Mouse (Mus musculus) adrenal gland, adult 10 weeks (tissue): ENCODE results near the gene 1110032A03Rik. TPM values are rescaled to one million over a fixed set of nuclear protein-coding genes. Genes with fewer than 3 reads are reported as not detected.

Source experiments
- polyA plus RNA-seq: library from polyadenylated mRNA; stranded (reverse); fragments of 350-450 nt; fragmentation: Illumina TruSeq; extraction: RNeasy Lipid Tissue Mini Kit (QIAGEN cat#74804); gene quantifications from one replicate; pipeline ENCODE4 v1.2.3, GENCODE M21; 2014; ENCODE audit warnings: low read depth, low replicate concordance

The 1110032A03Rik gene
- 140 TPM for polyA plus RNA-seq

DNA sequence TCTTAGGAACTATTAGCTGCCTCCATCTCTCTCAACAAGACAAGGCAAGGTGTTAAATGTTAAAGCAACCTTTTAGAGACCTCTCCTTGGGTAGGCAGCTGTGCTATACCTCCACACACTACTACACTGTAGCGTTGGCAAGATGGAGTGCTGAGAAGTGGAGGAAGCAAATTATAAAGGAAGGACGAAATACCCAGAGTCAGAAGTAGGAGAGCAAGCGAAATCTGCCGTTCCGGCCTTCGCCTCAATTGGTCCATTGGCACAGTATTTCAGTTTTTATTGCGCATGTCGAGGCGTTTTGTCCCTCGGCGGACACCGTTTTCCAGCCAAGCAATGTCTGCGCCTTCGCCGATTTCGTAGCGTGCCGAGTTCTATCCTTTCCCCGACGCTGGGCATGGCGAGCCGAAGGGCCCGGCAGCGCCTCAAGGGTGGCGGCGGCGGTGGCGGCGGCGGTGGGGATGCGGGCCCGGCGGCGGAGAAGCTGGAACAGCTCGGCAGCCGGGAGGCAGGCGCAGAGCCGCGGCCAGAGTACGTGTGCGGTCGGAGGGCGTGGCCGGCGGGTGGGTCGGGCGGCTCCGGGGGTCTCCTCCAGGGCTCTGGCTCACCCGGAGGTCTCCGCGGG, at the start of gene 1110032A03Rik, which contains the start of gene Alg9:
Gene 1110032A03Rik, minus strand, starts transcription at position 530 of the 622 bp plus-strand sequence.
Gene Alg9, plus strand, starts transcription at position 29 of the 622 bp plus-strand sequence.

DNA sequence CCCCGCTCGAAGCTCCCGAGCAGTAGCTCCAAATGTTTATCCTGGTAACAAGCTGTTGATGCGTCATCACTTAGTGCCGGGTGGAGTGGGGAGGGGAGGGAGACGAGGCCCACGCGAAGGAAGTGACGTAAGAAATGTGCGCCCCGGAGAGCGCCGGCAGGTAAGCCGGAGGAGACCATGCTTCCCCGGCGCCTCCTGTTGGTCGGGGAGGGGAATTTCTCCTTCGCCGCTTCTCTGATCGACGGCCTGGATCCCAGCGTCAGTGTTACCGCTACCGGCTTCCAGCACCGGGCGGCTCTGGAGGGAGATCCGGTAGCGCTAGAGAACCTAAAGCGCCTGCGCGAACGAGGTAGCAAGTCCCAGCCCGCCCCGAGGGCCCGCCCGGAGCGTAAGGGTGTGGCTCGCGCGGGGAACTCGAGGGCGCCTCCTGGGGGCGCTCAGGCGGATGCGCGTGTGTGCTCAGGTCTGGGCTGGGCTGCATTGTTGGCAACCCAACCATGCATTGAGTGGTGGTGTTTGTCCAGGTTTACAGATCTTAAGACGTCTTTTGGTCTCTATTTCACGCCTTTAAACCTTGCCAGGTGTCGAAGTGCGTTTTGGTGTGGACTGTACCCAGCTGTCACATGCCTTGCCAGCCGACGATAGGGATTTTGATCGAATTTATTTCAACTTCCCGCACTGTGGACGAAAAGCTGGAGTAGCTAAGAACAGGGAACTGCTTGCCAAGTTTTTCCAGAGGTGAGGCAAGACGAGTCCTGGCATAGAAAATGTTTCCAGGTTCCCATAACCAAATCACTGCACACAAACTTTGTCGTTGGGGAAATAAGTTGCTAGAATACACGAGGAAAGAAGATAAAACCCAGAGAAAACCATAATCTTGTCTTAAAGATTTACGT, 7.0 kb downstream of the 1110032A03Rik start, which contains the start of gene Fdxacb1:
Gene Fdxacb1, plus strand, starts transcription at position 130 of the 896 bp plus-strand sequence.

DNA sequence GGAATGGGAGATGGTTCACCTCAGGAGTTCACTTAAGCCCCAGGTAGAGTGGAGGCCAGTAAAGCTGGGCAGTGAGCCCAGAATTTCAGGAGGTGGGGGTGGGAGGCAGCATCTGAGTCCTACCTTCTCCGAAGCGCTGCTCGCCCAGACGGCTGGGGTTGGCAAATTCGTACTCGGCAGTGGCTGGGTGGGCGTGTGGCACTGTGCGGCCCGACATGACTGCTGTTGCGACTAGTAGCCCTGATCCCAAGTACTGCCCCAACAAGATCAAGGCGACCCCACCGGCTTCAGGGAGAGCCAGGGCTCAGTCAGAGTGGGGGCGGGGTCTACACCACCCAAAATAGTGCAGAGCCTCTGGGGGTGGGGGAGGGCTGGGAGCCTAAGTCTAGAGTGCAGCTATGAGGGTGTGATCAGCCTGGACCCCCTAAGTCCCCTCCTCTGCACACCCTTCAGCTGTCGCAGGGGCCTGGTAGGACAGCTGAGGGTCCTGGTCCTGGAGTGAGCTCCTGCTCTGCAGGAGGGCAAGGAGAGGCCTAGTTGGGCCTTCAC, 23.2 kb downstream of the 1110032A03Rik start, which contains the start of gene Hspb2:
Gene Hspb2, minus strand, starts transcription at position 301 of the 549 bp plus-strand sequence.

DNA sequence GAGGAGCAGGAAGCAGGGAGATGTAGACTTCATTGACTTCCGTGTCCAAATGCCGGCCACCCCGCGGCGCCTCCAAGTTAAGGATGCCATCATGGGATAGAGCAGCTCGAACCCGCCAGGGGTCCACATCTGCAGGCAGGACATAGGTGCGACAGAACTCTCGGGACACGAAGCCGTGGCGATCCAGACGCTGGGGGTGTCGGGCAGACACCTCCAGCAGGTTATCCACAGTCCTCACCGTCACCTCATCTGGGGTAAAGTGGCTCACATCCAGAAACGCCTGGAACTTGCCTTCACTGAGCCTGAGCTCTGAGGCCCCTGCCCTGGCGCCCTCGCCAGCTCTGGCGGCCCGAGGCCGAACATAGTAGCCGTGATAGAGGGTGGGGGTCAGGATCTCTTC, 24.0 kb downstream of the 1110032A03Rik start, which contains the start of gene Cryab:
Gene Cryab, plus strand, starts transcription at position 3 of the 400 bp plus-strand sequence.

DNA sequence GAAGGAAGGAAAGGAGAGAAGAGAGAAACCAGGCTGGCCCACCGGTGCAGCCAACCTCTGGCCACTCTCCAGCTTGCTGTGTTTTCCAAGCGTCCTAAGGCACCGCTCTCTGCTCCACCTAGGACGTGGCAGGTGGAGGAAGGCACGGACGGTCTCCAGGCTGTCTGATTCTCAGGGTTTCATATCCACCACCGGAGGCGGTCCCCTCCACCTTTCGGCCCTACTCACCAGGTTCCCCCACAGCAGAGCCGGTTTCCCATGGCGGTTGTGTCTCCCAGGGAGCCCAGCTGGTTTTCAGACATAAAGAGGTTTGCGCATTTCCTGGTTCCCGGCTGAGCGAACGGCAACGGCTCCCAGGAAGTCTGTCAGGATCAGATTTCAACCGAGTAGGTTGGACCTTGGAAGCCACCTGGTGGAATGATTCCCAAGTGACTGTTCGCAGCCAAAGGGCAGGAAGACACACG, 29.1 kb downstream of the 1110032A03Rik start, which contains the start of gene 2310030G06Rik:
Gene 2310030G06Rik, minus strand, starts transcription at position 323 of the 464 bp plus-strand sequence.

DNA sequence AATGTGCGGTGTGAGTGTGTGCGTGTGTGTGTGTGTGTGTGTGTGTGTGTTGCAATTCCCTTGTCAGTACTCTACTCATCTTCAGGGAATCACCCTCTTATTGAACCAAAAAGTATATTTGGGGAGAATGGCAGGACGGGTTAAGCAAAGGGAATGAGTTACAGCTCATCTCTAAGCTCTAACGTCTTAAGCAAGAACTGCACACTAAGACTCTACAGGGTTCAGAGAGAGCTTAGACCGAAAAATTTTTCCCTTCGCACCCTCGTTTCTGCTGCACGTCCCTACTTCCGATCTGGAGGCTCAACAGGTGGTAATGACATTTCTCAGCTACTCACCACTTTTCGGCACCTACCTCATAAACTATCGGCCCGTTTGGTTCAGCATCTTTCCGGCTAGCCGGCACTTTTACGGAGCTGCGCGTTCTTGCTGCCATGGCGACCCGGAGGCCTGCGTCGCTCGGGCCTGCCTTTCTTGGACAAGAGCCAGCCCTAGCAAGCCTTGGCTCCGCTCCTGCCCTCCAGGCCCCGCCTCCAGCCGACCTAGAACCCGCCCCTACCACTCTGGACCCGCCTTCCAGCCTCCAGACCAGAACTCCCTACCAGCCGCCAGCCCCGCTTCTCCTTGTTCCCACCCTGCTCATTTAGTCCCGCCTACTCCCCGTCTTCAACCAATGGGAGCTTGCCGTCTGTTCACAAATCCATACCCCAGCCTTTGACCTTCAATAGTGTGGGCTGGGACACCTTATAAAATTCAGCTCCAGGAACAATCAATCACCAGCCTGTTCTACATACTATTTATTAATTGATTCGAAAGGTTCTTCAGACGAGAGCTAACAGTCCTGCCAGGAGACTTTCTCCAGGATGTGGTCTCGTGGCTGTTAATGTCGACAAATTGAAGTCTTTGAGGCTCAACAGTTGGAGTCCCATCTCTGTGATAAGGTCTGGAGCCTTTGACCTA, 36.1 kb downstream of the 1110032A03Rik start, which contains the start of gene Dixdc1:
Gene Dixdc1, minus strand, starts transcription at position 604 of the 957 bp plus-strand sequence.

Other genes starting within 250 kb of the 1110032A03Rik start
- gene Pts, start 246.8 kb downstream of the 1110032A03Rik start, polyA plus RNA-seq: 169 TPM
- gene Il18, start 220.7 kb downstream of the 1110032A03Rik start, polyA plus RNA-seq: 18.4 TPM
- gene Bco2, start 220.3 kb downstream of the 1110032A03Rik start, polyA plus RNA-seq: 0.52 TPM
- not detected for gene Tex12, start 214.2 kb downstream of the 1110032A03Rik start, polyA plus RNA-seq
- 192 TPM for gene Sdhd, start 171.7 kb downstream of the 1110032A03Rik start, polyA plus RNA-seq
- gene Timm8b, start 171.6 kb downstream of the 1110032A03Rik start, polyA plus RNA-seq: 132 TPM
- gene Pih1d2, start 158.2 kb downstream of the 1110032A03Rik start, polyA plus RNA-seq: 6.1 TPM
- 107 TPM for gene Nkapd1, start 158.1 kb downstream of the 1110032A03Rik start, polyA plus RNA-seq
- 128 TPM for gene Dlat, start 115.7 kb downstream of the 1110032A03Rik start, polyA plus RNA-seq
- 10.2 TPM for gene Dixdc1, start 36.0 kb downstream of the 1110032A03Rik start, polyA plus RNA-seq
- 18.0 TPM for gene 2310030G06Rik, start 29.0 kb downstream of the 1110032A03Rik start, polyA plus RNA-seq
- 7.9 TPM for gene Cryab, start 24.2 kb downstream of the 1110032A03Rik start, polyA plus RNA-seq
- gene Hspb2, start 23.2 kb downstream of the 1110032A03Rik start, polyA plus RNA-seq: not detected
- 6.4 TPM for gene Fdxacb1, start 7.3 kb downstream of the 1110032A03Rik start, polyA plus RNA-seq
- 10.5 TPM for gene Alg9, start 501 bp downstream of the 1110032A03Rik start, polyA plus RNA-seq
- gene Ppp2r1b, start 69.8 kb upstream of the 1110032A03Rik start, polyA plus RNA-seq: 46.8 TPM
- 44.8 TPM for gene Sik2, start 233.6 kb upstream of the 1110032A03Rik start, polyA plus RNA-seq